Comparison of ENCODE assay signal across 8 mouse cellular contexts in the genomic region with DNA sequence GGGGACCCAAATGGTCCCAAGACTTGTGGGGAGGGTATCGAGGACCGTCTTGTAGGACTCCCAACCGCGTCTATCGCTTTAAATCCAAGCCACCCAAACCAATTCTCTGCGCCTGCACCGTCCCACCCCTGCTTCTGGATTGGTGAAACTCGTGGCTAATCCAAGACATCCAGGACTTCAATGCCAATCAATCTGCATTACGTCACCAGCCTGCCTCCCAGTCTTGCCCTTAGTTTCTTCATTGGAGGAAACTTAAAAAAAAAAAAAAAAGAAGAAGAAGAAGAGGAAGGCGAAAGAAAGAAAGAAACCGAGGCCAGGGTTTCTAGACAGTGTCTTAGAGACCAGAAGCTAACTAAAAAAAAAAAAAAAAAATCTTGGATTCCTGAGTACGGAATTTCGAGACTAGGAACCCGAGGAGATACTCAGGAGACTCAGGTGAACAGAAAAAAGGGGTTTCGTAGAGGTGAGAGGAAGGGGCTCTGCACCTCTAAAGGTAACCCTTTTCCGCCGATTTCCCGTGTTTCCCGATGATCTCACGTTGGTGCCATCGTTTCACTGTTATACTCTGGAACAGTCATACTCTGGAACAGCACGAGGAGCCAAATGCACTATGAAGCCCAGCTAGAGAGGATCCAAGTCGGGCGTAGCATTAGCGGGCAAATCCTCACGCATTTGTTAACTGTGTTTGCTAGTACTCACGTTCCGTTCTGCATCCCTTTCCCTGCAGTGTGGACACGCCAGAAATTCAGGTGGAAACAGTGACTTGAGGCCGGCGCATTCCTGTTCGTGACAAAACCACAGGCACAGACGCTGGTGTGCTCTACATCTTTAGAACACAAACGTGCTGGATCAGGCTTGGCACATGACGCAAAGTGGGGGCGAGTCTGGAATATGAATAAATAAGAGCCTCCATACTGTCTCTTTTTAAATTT. TPM values are rescaled to one million over a fixed set of nuclear protein-coding genes. Genes with fewer than 3 reads are reported as not detected.
DNase-seq lines count a peak whose midpoint lies in the region; ATAC-seq and TF ChIP-seq lines count a peak whose summit lies in the region.

A gene (minus strand): TSS at position 75 of the 932 bp plus-strand sequence.

- peak; percentile 78; the same call in 1 of the 2 replicates for TF ChIP-seq POLR2A in small intestine, adult 2 months (IDR thresholded peaks at IDR 0.05; ENCODE audit: low read depth, low read length)

- H3K9me3 ChIP-seq in embryonic facial prominence, embryonic 13.5 days: no peaks in the 10 kb centered on the region
- no peaks in the 10 kb centered on the region for H3K9me3 ChIP-seq in limb, embryonic 10.5 days (replicated peaks)
- no peaks in the 10 kb centered on the region for H3K9me3 ChIP-seq in midbrain, embryonic 12.5 days

- H3K4me3 ChIP-seq in embryonic facial prominence, embryonic 13.5 days: peak within 1 kb of the TSS; percentile 54
- peak within 1 kb of the TSS; percentile 68 for H3K4me3 ChIP-seq in limb, embryonic 10.5 days
- peak within 1 kb of the TSS; percentile 61 for H3K4me3 ChIP-seq in midbrain, embryonic 12.5 days
- H3K4me3 ChIP-seq in small intestine, adult 2 months (ENCODE audit: low read depth, low read length): peak within 1 kb of the TSS; percentile 82

- DNase-seq in 416B (ENCODE audit: low read depth): peak; percentile 99
- DNase-seq in adrenal gland, postnatal 4 days (ENCODE audit: low spot score in 2 of 2): peak; percentile 51 to 77
- peak; percentile 94 to 97 for DNase-seq in heart, adult 18-20 months
- DNase-seq in kidney, adult 18-20 months: peak; percentile 89
- DNase-seq in limb, embryonic 10.5 days (ENCODE audit: low spot score): peak; percentile 85

- H3K4me2 ChIP-seq in embryonic facial prominence, embryonic 13.5 days: peak within 1 kb of the TSS; percentile 85
- peak within 1 kb of the TSS; percentile 76 for H3K4me2 ChIP-seq in midbrain, embryonic 12.5 days (replicated peaks)

- peaks cover 31% of the 10 kb centered on the region for H3K4me1 ChIP-seq in embryonic facial prominence, embryonic 13.5 days
- peaks cover 30% of the 10 kb centered on the region for H3K4me1 ChIP-seq in limb, embryonic 10.5 days
- H3K4me1 ChIP-seq in midbrain, embryonic 12.5 days: peaks cover 32% of the 10 kb centered on the region
- H3K4me1 ChIP-seq in small intestine, adult 2 months (ENCODE audit: control insufficient read depth, insufficient read depth, insufficient read length, low read length): peaks cover 15% of the 10 kb centered on the region

- WGBS in embryonic facial prominence, embryonic 13.5 days: 2% methylated on average over 36 of the region's 36 CpGs
- 3% methylated on average over 36 of the region's 36 CpGs for WGBS in limb, embryonic 10.5 days
- WGBS in midbrain, embryonic 12.5 days: 3% methylated on average over 36 of the region's 36 CpGs
- under 1% methylated on average over 36 of the region's 36 CpGs for WGBS in small intestine, adult 2 months

- H3K9ac ChIP-seq in embryonic facial prominence, embryonic 13.5 days: peak within 1 kb of the TSS; percentile 77
- H3K9ac ChIP-seq in midbrain, embryonic 12.5 days (replicated peaks): peak within 1 kb of the TSS; percentile 69

- peaks cover 33% of the 10 kb centered on the region for H3K36me3 ChIP-seq in embryonic facial prominence, embryonic 13.5 days
- H3K36me3 ChIP-seq in limb, embryonic 10.5 days: peaks cover 34% of the 10 kb centered on the region
- H3K36me3 ChIP-seq in midbrain, embryonic 12.5 days: peaks cover 34% of the 10 kb centered on the region
- peaks cover 22% of the 10 kb centered on the region for H3K36me3 ChIP-seq in small intestine, adult 2 months (ENCODE audit: control insufficient read depth, insufficient read depth, low read length)

- H3K27me3 ChIP-seq in embryonic facial prominence, embryonic 13.5 days: peaks cover 7% of the 10 kb centered on the region
- H3K27me3 ChIP-seq in limb, embryonic 10.5 days (ENCODE audit: low read depth, poor library complexity, severe bottlenecking): peaks cover 8% of the 10 kb centered on the region
- peaks cover 5% of the 10 kb centered on the region for H3K27me3 ChIP-seq in midbrain, embryonic 12.5 days
- no peaks in the 10 kb centered on the region for H3K27me3 ChIP-seq in small intestine, adult 2 months (ENCODE audit: control insufficient read depth, insufficient read depth, low read length)

- ATAC-seq in embryonic facial prominence, embryonic 13.5 days (ENCODE audit: insufficient number of reproducible peaks, insufficient read depth, low FRiP score, low TSS enrichment, low read depth): peak; percentile 88
- ATAC-seq in midbrain, embryonic 12.5 days (ENCODE audit: low FRiP score, low read depth): peak; percentile 92

- TF ChIP-seq CTCF in small intestine, adult 2 months (IDR thresholded peaks at IDR 0.05; ENCODE audit: extremely low read depth, insufficient read length, insufficient replicate concordance, low read depth, low read length): no peak

- H3K27ac ChIP-seq in embryonic facial prominence, embryonic 13.5 days: peak within 1 kb of the TSS; percentile 87
- H3K27ac ChIP-seq in limb, embryonic 10.5 days: peak within 1 kb of the TSS; percentile 89
- H3K27ac ChIP-seq in midbrain, embryonic 12.5 days (replicated peaks): peak within 1 kb of the TSS; percentile 89
- peak within 1 kb of the TSS; percentile 58; the same call in 1 of the 2 replicates for H3K27ac ChIP-seq in small intestine, adult 2 months (ENCODE audit: insufficient read depth, low read depth, low read length)

RNA-seq across cellular contexts. Expression of the gene that starts here (rescaled TPM):
- total RNA-seq in adrenal gland, postnatal 4 days (2021): 10 to 100 TPM; 87.6 to 96.4 TPM
- 176 and 179 TPM in 2 replicates for polyA plus RNA-seq in embryonic facial prominence, embryonic 13.5 days (2015; fragmentation: Nextera tagmentation; extraction: Ambion mirVana)
- 10 to 100 TPM; 44.7 to 47.4 TPM for total RNA-seq in heart, adult 18-20 months (2021)
- 169 and 181 TPM in 2 replicates for polyA plus RNA-seq in limb, embryonic 10.5 days (2016; fragmentation: Nextera tagmentation; extraction: Ambion mirVana)
- polyA plus RNA-seq in midbrain, embryonic 12.5 days (2016; fragmentation: Nextera tagmentation; extraction: Ambion mirVana): 165 and 167 TPM in 2 replicates
- 36.1 and 48.9 TPM in 2 replicates for polyA plus RNA-seq in small intestine, adult 2 months (2012; rRNA removed)

Comparison
In these comparisons a context has a peak if more than half of its experiments do, and no peak if none do; other contexts are left out.
1. Peak in every context shown above with its lines: DNase-seq, ATAC-seq, H3K4me3 ChIP-seq and H3K27ac ChIP-seq.